Mouse (Mus musculus): ENCODE data around the gene 1700001K19Rik. TPM values are rescaled to one million over a fixed set of nuclear protein-coding genes. Genes with fewer than 3 reads are reported as not detected.

Gene 1700001K19Rik
- total and polyA plus RNA-seq, 3 experiments = 0.29 TPM; not detected in 2

DNA sequence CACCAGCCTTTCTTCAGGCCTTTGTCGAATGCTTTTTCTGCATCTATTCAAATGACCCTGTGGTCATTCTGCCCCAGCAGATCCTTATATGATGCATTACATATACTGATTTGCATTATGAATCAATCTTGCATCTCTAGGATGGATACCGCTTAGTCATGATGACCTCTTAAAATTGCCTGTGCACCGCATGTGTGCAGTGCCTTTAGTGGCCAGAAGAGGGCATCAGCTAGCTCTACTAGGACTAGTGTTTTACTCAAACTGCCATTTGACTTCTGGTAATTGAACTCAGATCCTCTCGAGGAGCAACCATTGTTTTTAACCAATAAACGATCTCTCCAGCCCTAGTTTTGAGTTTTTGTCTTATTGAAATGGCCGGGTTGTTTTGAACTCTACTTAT, 31.4 kb upstream of the 1700001K19Rik start (continued):
- TF ChIP-seq RAD21 (IDR thresholded peaks at IDR 0.05; ENCODE audit: low read depth, low read length) = peak; percentile 15
- 0 out of 2 replicates have a peak, but pooled peaks have one; percentile 0 for TF ChIP-seq ZC3H11A (IDR thresholded peaks at IDR 0.05; ENCODE audit: low read depth, low read length)
- TF ChIP-seq NRF1 (IDR thresholded peaks at IDR 0.05; ENCODE audit: insufficient read depth, low read depth, low read length, poor library complexity, severe bottlenecking) = no peak
- TF ChIP-seq TAL1 (IDR thresholded peaks at IDR 0.05; ENCODE audit: low read length) = no peak
- no peak for TF ChIP-seq USF1 (IDR thresholded peaks at IDR 0.05; ENCODE audit: low read depth, low read length)
- no peak for TF ChIP-seq MAFK (IDR thresholded peaks at IDR 0.05; ENCODE audit: borderline replicate concordance, low read depth, low read length)
- TF ChIP-seq HCFC1 (IDR thresholded peaks at IDR 0.05; ENCODE audit: low read depth, low read length) = no peak

GRCm38 (mm10) chr12:110711270-110711669, 28.9 kb upstream of the 1700001K19Rik start:
- H3K4me1 ChIP-seq (ENCODE audit: control insufficient read depth in 1 of 2, insufficient read depth in 2 of 2, low read length in 2 of 2) = peaks cover 2 to 7% of the 10 kb centered on the region in 2 experiments; a peak in 3 of 4 replicates
- no peaks in the 10 kb centered on the region for H3K27me3 ChIP-seq (ENCODE audit: control insufficient read depth in 1 of 2, insufficient read depth in 2 of 2, low read length in 2 of 2)
- no peak overlapping the region for H3K27ac ChIP-seq (ENCODE audit: control insufficient read depth, low read depth, low read length)
- TF ChIP-seq UBTF (IDR thresholded peaks at IDR 0.05; ENCODE audit: borderline replicate concordance, insufficient read depth, low read depth, low read length) = no peak
- no peak for TF ChIP-seq GATA1 (IDR thresholded peaks at IDR 0.05; ENCODE audit: low read depth, low read length)
- TF ChIP-seq TBP (IDR thresholded peaks at IDR 0.05; ENCODE audit: low read depth, low read length) = no peak
- no peak for TF ChIP-seq USF2 (IDR thresholded peaks at IDR 0.05; ENCODE audit: borderline replicate concordance in 1 of 2, insufficient read depth in 1 of 2, low read depth in 1 of 2, low read length in 2 of 2)
- no peak for TF ChIP-seq ETS1 (IDR thresholded peaks at IDR 0.05; ENCODE audit: low read depth, low read length)
- no peak for TF ChIP-seq TCF12 (IDR thresholded peaks at IDR 0.05; ENCODE audit: low read depth, low read length)
- no peak for TF ChIP-seq JUND (IDR thresholded peaks at IDR 0.05; ENCODE audit: low read depth, low read length)
- TF ChIP-seq BHLHE40 (IDR thresholded peaks at IDR 0.05; ENCODE audit: borderline replicate concordance, low read depth, low read length) = no peak
- no peak for TF ChIP-seq HCFC1 (IDR thresholded peaks at IDR 0.05; ENCODE audit: low read depth, low read length)
- TF ChIP-seq EP300 (IDR thresholded peaks at IDR 0.05; ENCODE audit: low read depth in 1 of 2, low read length in 2 of 2) = no peak
- TF ChIP-seq CTCF (IDR thresholded peaks at IDR 0.05 in 2 of 3, conservative IDR thresholded peaks at IDR 0.05 in 1 of 3; ENCODE audit: control insufficient read depth in 1 of 3, insufficient read depth in 1 of 3, low read depth in 2 of 3, low read length in 3 of 3, poor library complexity in 1 of 3, severe bottlenecking in 1 of 3) = no peak
- TF ChIP-seq ELF1 (IDR thresholded peaks at IDR 0.05; ENCODE audit: low read depth, low read length) = no peak
- no peak for TF ChIP-seq RAD21 (IDR thresholded peaks at IDR 0.05; ENCODE audit: low read depth, low read length)
- TF ChIP-seq USF1 (IDR thresholded peaks at IDR 0.05; ENCODE audit: low read depth, low read length) = no peak
- TF ChIP-seq MYB (IDR thresholded peaks at IDR 0.05; ENCODE audit: low read depth, low read length) = no peak
- no peak for TF ChIP-seq MAX (IDR thresholded peaks at IDR 0.05; ENCODE audit: low read length)
- no peak for TF ChIP-seq KAT2A (conservative IDR thresholded peaks at IDR 0.05; ENCODE audit: low read depth, low read length)
- TF ChIP-seq RCOR1 (IDR thresholded peaks at IDR 0.05; ENCODE audit: low read depth, low read length) = no peak
- TF ChIP-seq ZKSCAN1 (IDR thresholded peaks at IDR 0.05; ENCODE audit: low read depth, low read length) = no peak
- no peak overlapping the region for H3K9ac ChIP-seq (ENCODE audit: control insufficient read depth, low read depth, low read length, poor library complexity, severe bottlenecking)
- peaks cover 0 to 2% of the 10 kb centered on the region in 2 experiments; a peak in 2 of 4 replicates for H3K36me3 ChIP-seq (ENCODE audit: control insufficient read depth in 1 of 2, insufficient read depth in 2 of 2, low read length in 2 of 2)
- H3K4me3 ChIP-seq (ENCODE audit: control insufficient read depth in 1 of 2, insufficient read depth in 1 of 2, low read depth in 2 of 2, low read length in 2 of 2) = no peak overlapping the region
- H3K79me2 ChIP-seq (ENCODE audit: control insufficient read depth, insufficient read depth, low read length, poor library complexity) = no peaks in the 10 kb centered on the region; the same call in 1 of the 2 replicates
- DNase-seq (ENCODE audit: low read depth, low spot score) = no peak
- no peaks in the 10 kb centered on the region for H3K9me3 ChIP-seq (replicated peaks; ENCODE audit: insufficient read depth, low read length)
